Mouse (Mus musculus) spleen, postnatal 4 days (tissue): ENCODE results near the gene Pnpla1.

Source experiments
- DNase-seq, 2 experiments: peaks; one replicate each; pipeline ENCODE4 v3.0.0; 2022; ENCODE audit warnings: low spot score in 2 of 2

The Pnpla1 gene

DNA sequence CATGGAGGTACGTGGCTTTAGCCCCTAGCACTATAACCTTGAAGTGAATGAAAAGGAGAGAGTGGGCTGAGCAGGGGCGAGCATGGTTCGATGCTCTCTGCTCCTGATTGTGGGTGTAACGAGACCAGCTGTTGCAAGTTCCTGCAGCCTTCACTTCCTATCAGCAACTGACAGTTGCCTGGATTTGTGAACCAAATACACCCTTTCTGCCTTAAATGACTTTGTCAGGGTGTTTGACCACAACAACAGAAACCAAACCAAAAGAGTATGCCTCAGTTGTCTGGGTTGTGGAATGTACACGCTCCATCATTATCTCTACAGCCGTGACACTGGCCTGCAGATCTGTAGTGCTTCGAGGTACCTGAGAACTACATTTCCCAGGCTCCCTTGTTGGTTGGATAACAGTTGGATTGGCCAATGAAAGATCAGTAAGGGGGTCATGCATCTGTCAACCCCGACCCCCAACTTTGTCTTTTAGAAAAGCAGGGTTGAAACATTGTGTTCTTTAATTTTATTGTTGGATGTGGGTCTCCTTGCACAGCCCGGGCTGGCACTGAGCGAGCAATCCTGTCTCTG, 25.8 kb downstream of the Pnpla1 start:
- no peak for DNase-seq

GRCm38 (mm10) chr17:28885231-28885630, 27.0 kb downstream of the Pnpla1 start:
- DNase-seq = no peak

- DNase-seq = no peak
Observed at GRCm38 (mm10) chr17:28886266-28886665, 28.1 kb downstream of the Pnpla1 start.

DNA sequence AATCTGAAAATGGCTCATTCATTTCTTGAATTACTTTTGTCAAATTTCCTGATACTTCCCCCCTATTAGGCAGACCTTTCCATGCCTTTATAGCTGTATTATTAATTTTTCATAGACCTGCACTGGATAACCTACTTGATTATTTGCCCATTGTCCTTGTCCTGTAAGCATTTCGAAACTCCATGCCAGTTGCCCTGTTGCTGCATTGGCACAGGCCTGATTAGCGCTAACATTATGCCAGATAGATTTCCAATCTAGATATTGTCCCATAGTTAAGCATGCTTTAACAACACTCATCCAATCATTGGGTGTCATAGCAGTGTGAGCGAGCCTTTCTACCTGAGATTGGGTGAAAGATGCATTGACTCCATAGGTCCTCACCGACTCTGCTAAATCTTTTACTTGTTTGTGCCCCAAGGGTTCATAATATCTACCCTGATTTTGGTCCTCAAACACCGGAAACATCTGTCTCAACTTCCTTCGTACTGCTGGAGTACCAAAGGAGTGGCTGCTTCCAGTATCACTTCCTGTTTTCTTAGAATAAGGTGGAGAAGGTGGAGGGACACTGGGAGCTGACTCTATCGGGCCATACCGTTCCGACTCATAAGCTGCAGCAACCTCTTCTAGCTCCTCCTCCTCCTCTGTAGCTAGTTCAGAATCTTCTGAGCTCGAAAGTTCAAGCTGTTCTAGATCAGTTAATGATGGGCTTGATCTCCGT, 36.0 kb downstream of the Pnpla1 start:
- no peak for DNase-seq

GRCm38 (mm10) chr17:28895217-28895875, 37.1 kb downstream of the Pnpla1 start:
- no peak for DNase-seq

- DNase-seq = no peak
Observed at GRCm38 (mm10) chr17:28896095-28896780, 38.0 kb downstream of the Pnpla1 start.

GRCm38 (mm10) chr17:28897817-28898216, 39.6 kb downstream of the Pnpla1 start:
- no peak for DNase-seq

GRCm38 (mm10) chr17:28898249-28898648, 40.0 kb downstream of the Pnpla1 start:
- no peak for DNase-seq

DNA sequence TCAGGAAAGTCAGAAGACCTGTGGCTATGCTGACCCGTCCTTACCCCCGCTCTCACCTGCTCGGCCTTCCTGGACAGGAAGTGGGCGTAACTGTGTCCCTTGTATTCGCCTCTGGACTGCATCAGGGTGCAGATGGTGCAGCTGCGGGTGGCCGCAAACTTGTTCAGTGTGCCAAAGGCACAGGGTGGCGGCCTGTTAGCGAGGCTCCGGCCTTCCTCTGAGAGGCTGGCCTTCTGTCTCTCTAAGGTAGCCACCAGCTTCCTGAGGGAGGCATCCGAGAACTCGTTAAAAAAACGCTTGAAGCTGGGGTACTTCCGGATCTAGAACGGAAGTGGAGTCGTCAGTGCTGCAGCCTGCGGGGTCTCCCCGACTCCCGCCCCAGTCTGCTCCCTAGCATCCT, 41.2 kb downstream of the Pnpla1 start:
- no peak for DNase-seq

GRCm38 (mm10) chr17:28901559-28901958, 43.3 kb downstream of the Pnpla1 start:
- DNase-seq = no peak

DNA sequence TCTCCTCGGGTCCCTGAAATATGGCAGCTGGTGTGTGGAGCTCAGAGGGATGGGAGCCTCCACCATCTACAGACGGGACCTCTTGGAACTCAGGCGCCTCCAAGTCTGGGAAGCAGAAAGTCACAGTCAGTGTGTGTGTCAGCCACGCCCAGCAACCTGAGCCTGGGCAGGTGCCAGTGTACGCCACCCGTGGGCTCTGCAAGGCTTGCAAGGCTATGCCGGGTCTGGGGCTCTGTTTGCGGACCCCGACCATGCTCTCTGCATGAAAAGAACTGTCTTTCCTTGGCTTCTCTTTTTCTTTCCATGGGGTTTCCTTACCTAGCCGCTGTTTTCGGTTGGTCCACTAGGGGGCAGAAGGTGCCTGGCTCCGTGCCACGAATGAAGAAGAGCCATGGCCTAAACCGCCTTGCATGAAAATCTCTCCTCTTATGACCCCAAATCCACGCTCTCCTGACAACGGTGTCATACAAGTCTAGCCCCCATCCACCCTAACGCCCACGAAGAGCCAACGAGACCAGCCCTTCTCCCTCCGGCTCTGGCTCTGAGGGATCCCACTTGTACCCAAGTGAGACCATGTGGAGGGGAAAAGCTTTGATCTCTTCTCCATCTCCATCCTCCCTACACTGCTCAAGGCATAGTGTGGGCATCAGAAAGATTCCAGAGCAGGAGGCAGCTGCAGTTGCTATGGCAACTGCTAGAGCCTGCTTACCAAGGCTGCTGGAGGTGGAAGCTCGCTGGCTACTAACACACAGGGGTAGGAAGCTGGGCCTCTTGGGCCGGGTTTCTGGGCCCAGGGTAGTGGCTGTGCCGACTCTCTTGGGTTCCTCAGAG, 46.5 kb downstream of the Pnpla1 start:
- DNase-seq = peak; percentile 69 to 91

DNA sequence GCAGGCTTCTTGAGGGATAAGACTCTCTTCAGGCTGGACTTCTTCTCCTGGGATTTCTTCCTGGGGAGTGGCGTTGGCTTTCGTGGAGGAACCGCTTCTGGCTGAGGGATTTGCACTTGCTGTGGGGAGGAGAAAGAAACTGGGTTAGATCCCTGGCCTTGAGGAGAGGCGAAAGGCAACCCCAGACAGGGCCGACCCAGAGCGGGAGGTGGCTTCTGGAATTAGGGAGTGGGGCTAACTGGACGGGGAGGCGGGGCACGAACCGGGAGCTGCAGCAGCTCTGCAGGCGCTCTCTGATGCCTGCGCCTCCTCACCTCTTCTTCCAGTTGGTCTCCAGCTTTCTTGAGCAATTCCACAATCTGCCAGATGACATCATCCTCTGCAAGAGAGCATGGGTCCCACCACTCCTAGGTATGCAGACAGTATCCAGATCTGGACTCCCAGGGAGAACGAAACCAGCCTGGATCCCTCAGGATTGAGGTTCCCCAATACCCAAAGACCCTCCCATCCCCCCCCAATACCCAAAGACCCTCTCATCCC, 47.2 kb downstream of the Pnpla1 start:
- DNase-seq = no peak

- DNase-seq = no peak
Observed at GRCm38 (mm10) chr17:28907959-28908358, 49.7 kb downstream of the Pnpla1 start.

GRCm38 (mm10) chr17:28909252-28909941, 51.2 kb downstream of the Pnpla1 start:
- DNase-seq = peak; percentile 52 to 81

GRCm38 (mm10) chr17:28910139-28910538, 51.9 kb downstream of the Pnpla1 start:
- no peak for DNase-seq

DNA sequence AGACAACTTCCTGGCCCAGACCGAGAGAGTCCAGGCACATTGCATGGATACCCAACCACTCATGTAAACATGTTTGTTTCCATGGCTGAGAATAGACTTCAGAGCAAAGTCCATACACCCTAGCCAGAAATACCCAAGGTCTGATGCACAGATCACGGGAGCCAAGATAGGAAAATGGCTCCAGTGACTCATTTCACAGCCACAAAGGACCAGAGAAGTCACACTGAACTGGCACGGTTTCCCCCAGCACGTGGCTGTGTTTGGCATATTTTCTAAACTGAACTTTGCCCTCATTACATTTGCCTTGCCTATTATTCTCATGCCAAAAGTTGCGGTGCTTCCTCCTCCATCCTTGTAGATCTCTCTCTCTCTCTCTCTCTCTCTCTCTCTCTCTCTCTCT, 55.0 kb downstream of the Pnpla1 start:
- DNase-seq = no peak

GRCm38 (mm10) chr17:28913940-28914339, 55.7 kb downstream of the Pnpla1 start:
- no peak for DNase-seq

DNA sequence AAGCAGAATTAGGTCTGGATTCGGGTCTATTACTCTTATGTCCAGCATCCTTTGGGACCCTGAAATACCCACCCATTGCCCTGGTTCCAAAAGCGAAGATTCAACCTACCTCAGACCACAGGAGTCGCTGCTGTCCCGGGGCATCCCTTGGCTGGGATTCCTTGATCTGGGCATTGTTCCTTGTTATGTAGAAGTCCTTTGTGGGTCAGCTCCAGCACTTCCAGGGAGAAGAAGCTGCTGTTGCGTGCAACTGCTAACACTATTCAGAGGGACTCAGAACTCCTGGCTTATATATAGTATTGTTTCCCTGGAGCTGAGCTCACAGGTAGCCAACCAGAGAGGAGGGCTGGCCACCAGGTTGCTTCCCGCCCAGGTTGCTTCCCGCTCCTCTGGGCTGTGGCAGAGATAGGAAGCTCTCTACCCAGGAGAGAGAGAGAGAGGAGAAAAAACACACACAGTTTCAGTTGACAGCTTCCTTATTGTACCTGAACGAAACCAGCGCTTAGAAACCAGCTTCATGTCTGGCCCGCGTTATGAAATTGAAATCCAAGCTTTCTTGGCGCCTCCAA, 56.9 kb downstream of the Pnpla1 start, which contains the start of gene 4930539E08Rik:
Gene 4930539E08Rik, minus strand, starts transcription at position 265 of the 569 bp plus-strand sequence.
- no peak for DNase-seq

DNA sequence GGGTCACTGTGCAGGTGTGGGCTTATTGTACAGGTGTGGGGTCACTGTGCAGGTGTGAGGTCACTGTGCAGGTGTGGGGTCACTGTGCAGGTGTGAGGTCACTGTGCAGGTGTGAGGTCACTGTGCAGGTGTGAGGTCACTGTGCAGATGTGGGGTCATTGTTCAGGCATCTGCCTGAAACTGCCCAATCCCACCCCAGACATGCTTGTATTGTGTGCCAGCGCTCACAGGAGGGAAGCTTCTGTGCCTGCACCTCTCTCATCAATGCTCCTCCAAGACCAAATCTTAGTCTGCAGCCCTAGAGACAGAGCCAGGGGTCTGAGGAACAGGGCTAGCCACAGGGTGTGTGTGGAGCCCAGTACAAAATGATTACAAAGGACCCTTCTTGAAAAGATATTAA, 58.3 kb downstream of the Pnpla1 start:
- no peak for DNase-seq

- no peak for DNase-seq
Observed at GRCm38 (mm10) chr17:28921086-28921485, 62.9 kb downstream of the Pnpla1 start.
